Mouse (Mus musculus): ENCODE results near the gene Invs. TPM values are rescaled to one million over a fixed set of nuclear protein-coding genes. Genes with fewer than 3 reads are reported as not detected.

Gene Invs
- 10 to 100 TPM; 12.8 TPM for total RNA-seq (2021)
- long read RNA-seq, experiment 1, partial matches to known transcripts = 0 of 2 reads
- long read RNA-seq, experiment 1, other reads (novel, unspliced or antisense) = 2 of 2 reads
- long read RNA-seq, experiment 2, partial matches to known transcripts = 1 of 7 reads
- long read RNA-seq, experiment 2, other reads (novel, unspliced or antisense) = 6 of 7 reads

DNA sequence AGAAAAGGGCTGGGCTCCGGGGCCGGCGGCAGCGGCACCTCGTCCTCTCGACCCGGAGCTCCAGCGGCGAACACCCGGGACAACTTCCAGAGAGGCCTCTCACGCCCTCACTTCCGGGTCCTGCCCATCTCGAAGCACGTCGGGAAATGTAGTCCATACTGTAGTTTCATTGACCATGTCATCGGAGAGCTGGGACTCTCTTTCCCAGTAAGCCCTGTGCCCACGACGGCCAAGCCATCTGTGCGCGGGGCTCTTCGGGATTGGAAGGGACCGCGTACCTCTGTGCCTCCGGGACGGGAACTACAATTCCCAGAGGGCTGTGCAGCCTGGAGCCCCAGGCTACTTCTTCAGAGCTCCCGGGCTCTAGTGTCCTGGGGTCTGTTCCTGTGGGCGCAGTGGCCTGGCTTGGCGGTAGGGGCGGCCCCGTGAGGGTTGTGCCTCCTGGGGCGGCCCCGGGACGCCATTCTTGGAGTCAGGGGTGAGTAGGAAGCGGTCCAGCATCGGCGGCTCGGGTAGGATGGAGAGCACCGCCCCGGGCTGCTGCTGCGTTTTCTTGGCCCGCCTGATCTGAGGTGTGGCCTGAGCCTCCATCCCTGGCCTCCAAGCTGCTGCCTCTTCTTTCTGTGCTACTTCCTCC lies at the start of gene Invs, which contains the start of gene Erp44:
Invs (plus strand) TSS at position 263 of the 637 bp plus-strand sequence.
Erp44 (minus strand) TSS at position 61 of the 637 bp plus-strand sequence.
- peak; percentile 95 to 99 for DNase-seq (ENCODE audit: low spot score in 2 of 2)
- Histone ChIP-seq H3K27ac (peak within 1 kb of the TSS; percentile 97), H3K4me3 (peak within 1 kb of the TSS; percentile 62)
- no peak for TF ChIP-seq CTCF (conservative IDR thresholded peaks at IDR 0.05)

DNA sequence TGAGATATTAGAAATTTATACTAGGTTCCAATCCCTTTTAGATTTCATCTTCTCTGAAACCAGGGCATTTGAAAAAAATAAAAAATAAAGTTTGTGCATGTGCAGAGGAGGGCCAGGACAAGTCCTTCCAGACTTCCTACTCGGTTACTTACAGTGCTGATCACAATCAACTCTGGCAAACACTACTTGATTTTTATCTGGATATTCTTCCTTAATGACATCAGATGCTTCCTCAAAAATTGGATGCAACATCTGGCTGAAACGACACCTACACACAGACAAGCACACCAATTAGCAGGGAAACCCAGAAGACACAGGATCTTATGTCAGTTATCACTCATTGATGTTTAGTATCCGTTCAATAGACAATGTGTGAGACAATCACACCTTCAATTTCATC lies 42.8 kb upstream of the Invs start:
- Histone ChIP-seq H3K4me3 (no peak overlapping the region), H3K27ac (no peak overlapping the region)
- no peak for TF ChIP-seq CTCF (conservative IDR thresholded peaks at IDR 0.05)
- DNase-seq (ENCODE audit: low spot score in 2 of 2) = no peak

GRCm38 (mm10) chr4:48239046-48239445 lies 40.5 kb upstream of the Invs start:
- no peak for DNase-seq (ENCODE audit: low spot score in 2 of 2)
- Histone ChIP-seq H3K27ac (no peak overlapping the region), H3K4me3 (no peak overlapping the region)
- TF ChIP-seq CTCF (conservative IDR thresholded peaks at IDR 0.05) = no peak

GRCm38 (mm10) chr4:48242482-48242881 lies 37.1 kb upstream of the Invs start:
- no peak overlapping the region for H3K27ac ChIP-seq
- no peak for DNase-seq (ENCODE audit: low spot score in 2 of 2)
- TF ChIP-seq CTCF (conservative IDR thresholded peaks at IDR 0.05) = no peak

DNA sequence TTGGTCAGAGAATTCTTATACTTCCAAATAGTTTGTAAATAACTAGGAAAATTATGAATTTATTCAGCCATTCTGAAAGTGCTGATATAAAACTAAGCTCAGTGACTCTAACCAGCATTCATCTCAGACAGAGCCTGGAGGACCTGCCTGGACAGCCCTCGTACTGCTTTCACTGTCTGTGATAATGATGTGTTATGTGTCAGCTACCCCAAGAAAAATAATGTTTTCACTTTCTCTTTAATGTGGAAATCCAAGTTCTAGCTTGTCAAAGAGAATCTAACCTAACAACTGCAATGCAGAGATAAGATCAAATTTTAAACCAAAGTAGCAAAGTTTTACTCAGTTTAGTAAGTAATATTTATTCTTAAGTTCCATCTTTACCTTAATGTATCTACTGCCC lies 35.8 kb upstream of the Invs start:
- no peak overlapping the region for H3K27ac ChIP-seq

More at GRCm38 (mm10) chr4:48242482-48242881, 37.1 kb upstream of the Invs start:
- H3K4me3 ChIP-seq = no peak overlapping the region

DNA sequence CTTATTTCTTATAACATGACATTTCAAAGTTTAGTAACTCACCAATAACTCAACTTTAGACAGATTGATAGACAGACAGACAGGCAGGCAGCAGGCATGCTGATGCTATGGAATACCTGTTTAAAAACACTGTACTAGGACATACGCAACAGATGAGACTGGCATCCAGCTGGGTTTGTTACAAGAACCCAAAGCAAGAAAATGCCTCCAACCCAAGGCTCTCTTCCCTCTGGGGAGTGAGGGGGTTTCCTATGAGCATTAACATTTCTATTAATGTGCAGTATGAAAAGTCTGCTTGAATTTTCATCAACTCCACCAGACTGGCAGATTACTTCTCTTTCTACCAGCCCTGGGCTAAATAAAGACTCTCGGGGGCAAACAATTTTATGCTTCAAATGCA lies 35.3 kb upstream of the Invs start:
- H3K27ac ChIP-seq = no peak overlapping the region
- DNase-seq (ENCODE audit: low spot score in 2 of 2) = no peak
- H3K4me3 ChIP-seq = no peak overlapping the region
- TF ChIP-seq CTCF (conservative IDR thresholded peaks at IDR 0.05) = no peak

More for the DNA sequence above, 35.8 kb upstream of the Invs start:
- H3K4me3 ChIP-seq = no peak overlapping the region
- TF ChIP-seq CTCF (conservative IDR thresholded peaks at IDR 0.05) = no peak
- no peak for DNase-seq (ENCODE audit: low spot score in 2 of 2)

DNA sequence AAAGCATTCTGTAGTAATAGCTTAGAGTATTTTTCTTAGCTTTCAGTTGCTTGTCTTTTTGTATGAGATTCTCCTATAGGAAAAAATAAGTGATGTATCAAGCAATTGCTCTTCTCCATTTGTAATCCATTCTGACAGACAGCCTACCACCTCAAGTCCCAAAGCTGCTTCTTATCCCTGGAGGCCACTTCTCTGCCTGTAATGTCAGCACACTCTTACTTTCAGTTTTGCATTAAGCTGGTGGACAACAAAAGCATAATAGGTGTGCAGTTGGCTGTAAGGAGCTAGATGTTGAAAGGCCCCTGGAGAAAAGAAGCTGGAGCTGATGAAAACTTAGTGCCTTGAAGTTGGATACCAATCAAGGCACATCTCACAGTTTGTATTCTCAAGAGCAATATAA lies 26.3 kb upstream of the Invs start:
- TF ChIP-seq CTCF (conservative IDR thresholded peaks at IDR 0.05) = no peak
- Histone ChIP-seq H3K4me3 (no peak overlapping the region), H3K27ac (no peak overlapping the region)
- DNase-seq (ENCODE audit: low spot score in 2 of 2) = no peak

GRCm38 (mm10) chr4:48258045-48258444 lies 21.5 kb upstream of the Invs start:
- TF ChIP-seq CTCF (conservative IDR thresholded peaks at IDR 0.05) = no peak
- H3K4me3 ChIP-seq = no peak overlapping the region
- no peak for DNase-seq (ENCODE audit: low spot score in 2 of 2)
- H3K27ac ChIP-seq = no peak overlapping the region

DNA sequence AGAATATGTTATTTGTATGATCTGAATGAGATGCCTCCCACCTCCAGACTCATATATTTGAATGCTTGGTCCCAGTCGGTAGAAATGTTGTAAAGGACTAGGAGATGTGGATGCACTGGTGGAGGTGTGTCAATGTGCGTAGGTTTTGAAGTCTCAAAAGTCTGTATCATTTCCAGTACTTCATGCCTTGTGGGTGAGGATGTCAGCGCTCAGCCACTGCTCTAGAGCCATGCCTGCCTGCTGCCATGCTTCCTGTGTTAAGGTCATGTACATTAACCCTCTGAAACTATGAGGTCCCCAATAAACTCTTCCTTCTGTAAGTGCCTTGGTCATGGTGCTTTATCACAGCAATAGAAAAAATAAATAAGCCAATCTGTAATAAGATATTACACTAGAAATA lies 11.9 kb upstream of the Invs start:
- DNase-seq (ENCODE audit: low spot score in 2 of 2) = no peak
- Histone ChIP-seq H3K4me3 (no peak overlapping the region), H3K27ac (no peak overlapping the region)
- TF ChIP-seq CTCF (conservative IDR thresholded peaks at IDR 0.05) = no peak

DNA sequence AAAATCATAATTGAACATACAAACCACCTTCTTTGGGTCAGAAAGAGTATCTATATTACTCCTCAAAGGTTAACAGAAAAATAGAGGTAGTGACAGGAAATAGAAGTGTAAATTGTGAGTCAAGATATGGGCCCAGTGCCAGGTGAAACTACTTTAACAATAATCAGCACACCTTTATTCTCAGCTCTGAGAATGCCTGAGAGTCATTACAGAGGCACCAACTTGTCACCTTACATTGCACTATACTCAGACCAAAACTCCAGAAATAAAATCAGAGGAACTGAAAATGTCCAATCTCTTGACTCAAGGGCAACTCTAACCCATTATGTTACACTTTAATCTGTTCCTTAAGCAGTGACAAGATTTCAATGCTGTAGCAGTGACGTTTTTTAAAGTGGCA lies 11.4 kb upstream of the Invs start:
- DNase-seq (ENCODE audit: low spot score in 2 of 2) = no peak
- TF ChIP-seq CTCF (conservative IDR thresholded peaks at IDR 0.05) = no peak

DNA sequence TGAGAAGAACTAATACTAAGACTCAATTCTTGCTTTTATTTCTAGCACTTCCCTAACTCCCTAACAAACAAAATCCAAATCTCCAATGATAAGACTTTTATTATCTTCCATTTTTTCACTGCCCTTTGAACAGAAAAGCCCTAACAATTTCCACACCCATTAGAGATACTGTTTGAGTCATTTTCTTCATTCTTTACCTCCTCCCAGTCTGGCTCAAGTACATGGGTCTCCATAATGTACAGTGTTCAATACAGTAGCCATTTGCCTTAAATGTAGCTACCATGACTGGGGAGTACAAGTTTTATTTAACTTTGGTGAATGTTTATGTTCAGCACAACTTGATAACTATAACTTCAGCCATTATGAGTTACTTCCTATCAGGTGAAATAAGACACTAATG lies 9.0 kb upstream of the Invs start:
- no peak for DNase-seq (ENCODE audit: low spot score in 2 of 2)
- TF ChIP-seq CTCF (conservative IDR thresholded peaks at IDR 0.05) = no peak
- Histone ChIP-seq H3K4me3 (no peak overlapping the region), H3K27ac (no peak overlapping the region)

More for the DNA sequence above, 11.4 kb upstream of the Invs start:
- no peak overlapping the region for H3K4me3 ChIP-seq
- H3K27ac ChIP-seq = no peak overlapping the region

- DNase-seq (ENCODE audit: low spot score in 2 of 2) = no peak
- Histone ChIP-seq H3K4me3 (no peak overlapping the region), H3K27ac (no peak overlapping the region)
- TF ChIP-seq CTCF (conservative IDR thresholded peaks at IDR 0.05) = no peak
These were observed 7.7 kb upstream of the Invs start for GRCm38 (mm10) chr4:48271838-48272237.

GRCm38 (mm10) chr4:48273119-48273829 lies 6.3 kb upstream of the Invs start:
- no peak overlapping the region for H3K4me3 ChIP-seq
- DNase-seq (ENCODE audit: low spot score in 2 of 2) = no peak
- no peak for TF ChIP-seq CTCF (conservative IDR thresholded peaks at IDR 0.05)

More at GRCm38 (mm10) chr4:48273119-48273829, 6.3 kb upstream of the Invs start:
- H3K27ac ChIP-seq = no peak overlapping the region
